Mouse (Mus musculus) kidney, adult 2 months (tissue): ENCODE results near the gene Tspan18.

Source experiments
- CTCF ChIP-seq: fragments of 200-500 bp; conservative IDR thresholded peaks from 2 replicates; pipeline ENCODE4 v1.5.1; 2011; ENCODE audit warnings: low read depth, mild to moderate bottlenecking, control low read depth, low read length, moderate library complexity, mixed read lengths; ENCODE audit not compliant: insufficient read depth, insufficient read length
- POLR2A ChIP-seq: fragments of 200-500 bp; IDR thresholded peaks from one replicate; pipeline ENCODE4 v1.6.1; 2011; ENCODE audit warnings: low read depth, low read length, control low read depth

GRCm38 (mm10) chr2:93193806-93194205 lies 140.5 kb downstream of the Tspan18 start:
- TF ChIP-seq CTCF (no peak), POLR2A (no peak)
